Mouse (Mus musculus) heart, embryonic 14.5 days (tissue): ENCODE data around the gene Sufu. TPM values are rescaled to one million over a fixed set of nuclear protein-coding genes. Genes with fewer than 3 reads are reported as not detected.

ENCODE experiments used
- ATAC-seq: fragments of 200-750 bp; cut with Nextera tagmentation; 2 replicates; pipeline ENCODE4 v1.8.0; 2017; ENCODE audit warnings: low read depth, moderate TSS enrichment; ENCODE audit not compliant: insufficient number of reproducible peaks, insufficient read depth, low FRiP score
- H3K27ac ChIP-seq, 2 experiments: fragments of 200-500 bp in 1 of 2; fragments of 300-500 bp in 1 of 2; sonication (generic) in 1 of 2; replicated peaks in 1 of 2; 2 replicates each; pipeline ENCODE4 v1.5.1; 2012 to 2014; ENCODE audit warnings: low read depth in 2 of 2, low read length in 2 of 2, control low read depth in 1 of 2, mild to moderate bottlenecking in 1 of 2, mixed read lengths in 1 of 2; ENCODE audit not compliant: control insufficient read depth in 1 of 2, insufficient read depth in 1 of 2
- H3K27me3 ChIP-seq: fragments of 300-500 bp; sonication (generic); 2 replicates; pipeline ENCODE4 v1.6.1; 2014; ENCODE audit warnings: mild to moderate bottlenecking, low read length, control low read depth; ENCODE audit not compliant: control insufficient read depth, insufficient read depth
- H3K36me3 ChIP-seq: fragments of 300-500 bp; sonication (generic); 2 replicates; pipeline ENCODE4 v1.6.1; 2014; ENCODE audit warnings: mild to moderate bottlenecking, control low read depth, low read length, mixed read lengths; ENCODE audit not compliant: control insufficient read depth, insufficient read depth
- H3K4me1 ChIP-seq, 2 experiments: fragments of 200-500 bp in 1 of 2; fragments of 300-500 bp in 1 of 2; sonication (generic) in 1 of 2; 2 replicates each; pipeline ENCODE4 v1.6.1; 2012 to 2014; ENCODE audit warnings: low read length in 2 of 2, control low read depth in 1 of 2, mixed read lengths in 1 of 2; ENCODE audit not compliant: control insufficient read depth in 2 of 2, insufficient read depth in 2 of 2
- H3K4me2 ChIP-seq: fragments of 300-500 bp; sonication (generic); 2 replicates; pipeline ENCODE4 v1.6.1; 2014; ENCODE audit warnings: mild to moderate bottlenecking, low read length
- H3K4me3 ChIP-seq, 2 experiments: fragments of 200-500 bp in 1 of 2; fragments of 300-500 bp in 1 of 2; sonication (generic) in 1 of 2; 2 replicates each; pipeline ENCODE4 v1.5.1; 2012 to 2014; ENCODE audit warnings: low read length in 2 of 2, mild to moderate bottlenecking in 2 of 2, control low read depth in 1 of 2, low read depth in 1 of 2, moderate library complexity in 1 of 2; ENCODE audit not compliant: control insufficient read depth in 1 of 2, insufficient read depth in 1 of 2
- H3K9ac ChIP-seq: fragments of 300-500 bp; sonication (generic); 2 replicates; pipeline ENCODE4 v1.6.1; 2014; ENCODE audit warnings: mild to moderate bottlenecking, low read length
- H3K9me3 ChIP-seq: fragments of 300-500 bp; sonication (generic); 2 replicates; pipeline ENCODE4 v1.6.1; 2016; ENCODE audit warnings: low read length, control low read depth; ENCODE audit not compliant: control insufficient read depth
- WGBS: fragments of 180-500 bp; shearing (Covaris S2); extraction: QIAGEN DNeasy Blood & Tissue Kit; methylation state at CpG from one replicate; pipeline ENCODE4 v1.1.7; 2014; 5-methylcytosine and 5-hydroxymethylcytosine counted together
- polyA plus RNA-seq: library from polyadenylated mRNA; unstranded; fragments of >200 nt; fragmentation: Nextera tagmentation; extraction: Ambion mirVana; gene quantifications from 2 replicates; pipeline ENCODE4 v1.2.1, GENCODE M21; 2014

The Sufu gene
- polyA plus RNA-seq, 1 experiment from 2014 or later, result 18.8 TPM

DNA sequence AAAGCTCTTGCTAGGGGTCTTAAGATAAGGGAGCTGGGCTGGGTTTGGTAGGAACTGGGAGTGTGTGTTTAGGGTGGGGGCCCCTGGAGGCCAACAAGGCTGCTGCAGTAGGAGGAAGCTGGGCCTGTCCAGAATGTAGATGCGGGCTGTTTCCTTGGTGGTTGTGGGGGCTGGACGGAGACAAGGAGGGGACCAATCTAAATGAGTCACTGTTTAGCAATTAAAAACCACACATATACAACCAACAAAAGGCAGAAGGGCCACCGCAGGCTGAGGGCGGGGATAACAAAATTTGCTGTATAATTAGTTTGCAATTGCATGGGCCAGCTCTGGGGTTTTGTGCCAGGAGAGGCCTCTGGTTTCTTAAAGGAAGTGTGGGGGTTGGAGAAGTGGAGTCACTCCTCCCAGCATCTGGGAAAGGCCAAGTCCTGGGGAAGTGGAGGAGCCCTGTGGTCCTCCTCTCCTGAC lies 107.4 kb downstream of the Sufu start:
- H3K36me3 ChIP-seq, result peaks cover 45% of the 10 kb centered on the region
- no peak; the same call in 1 of the 2 replicates for ATAC-seq
- peak overlapping the region; percentile 76 to 97 for H3K4me3 ChIP-seq
- H3K4me1 ChIP-seq, result peaks cover 39 to 48% of the 10 kb centered on the region in 2 experiments
- H3K27ac ChIP-seq, result peak overlapping the region; percentile 100
- peak overlapping the region; percentile 98 for H3K9ac ChIP-seq
- H3K4me2 ChIP-seq, result peak overlapping the region; percentile 92
- no peaks in the 10 kb centered on the region for H3K9me3 ChIP-seq
- 1% methylated on average over 4 of the region's 4 CpGs for WGBS
- no peaks in the 10 kb centered on the region for H3K27me3 ChIP-seq

DNA sequence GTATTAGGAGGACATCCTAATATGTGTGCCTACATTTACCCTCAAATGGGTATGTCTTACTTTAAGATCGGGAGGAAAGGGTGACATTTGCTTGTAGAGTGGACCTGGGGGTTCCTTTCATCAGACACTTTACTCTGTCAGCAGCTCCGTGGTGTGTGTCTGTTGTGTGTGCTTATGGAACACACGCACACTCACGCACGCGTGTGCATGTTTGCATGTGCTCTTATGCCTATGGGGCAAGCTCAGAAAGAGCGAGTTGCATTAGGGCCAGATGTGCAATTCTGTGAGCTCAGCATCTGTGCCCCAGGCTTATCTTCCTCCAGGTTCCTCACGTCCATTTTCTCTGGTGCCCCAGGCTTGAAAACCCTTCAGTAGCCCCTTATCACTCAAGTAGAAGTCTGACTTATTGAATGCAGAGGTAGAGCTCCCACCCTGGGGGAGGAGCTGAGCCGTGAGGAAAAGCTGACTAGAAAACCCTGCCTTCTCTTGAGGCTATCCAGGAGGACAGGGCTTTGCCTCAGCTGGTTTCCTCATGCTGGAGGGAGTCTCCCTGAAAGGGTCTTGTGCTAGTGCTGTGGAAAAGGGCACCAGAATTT lies 108.2 kb downstream of the Sufu start:
- peak overlapping the region; percentile 98 for H3K9ac ChIP-seq
- H3K36me3 ChIP-seq, result peaks cover 51% of the 10 kb centered on the region
- H3K4me3 ChIP-seq, result peak overlapping the region; percentile 76 to 97
- H3K4me1 ChIP-seq, result peaks cover 40 to 56% of the 10 kb centered on the region in 2 experiments
- WGBS, result 22% methylated on average over 9 of the region's 9 CpGs
- H3K27ac ChIP-seq, result peak overlapping the region; percentile 100
- H3K9me3 ChIP-seq, result no peaks in the 10 kb centered on the region
- no peaks in the 10 kb centered on the region for H3K27me3 ChIP-seq
- no peak for ATAC-seq
- peak overlapping the region; percentile 92 for H3K4me2 ChIP-seq

DNA sequence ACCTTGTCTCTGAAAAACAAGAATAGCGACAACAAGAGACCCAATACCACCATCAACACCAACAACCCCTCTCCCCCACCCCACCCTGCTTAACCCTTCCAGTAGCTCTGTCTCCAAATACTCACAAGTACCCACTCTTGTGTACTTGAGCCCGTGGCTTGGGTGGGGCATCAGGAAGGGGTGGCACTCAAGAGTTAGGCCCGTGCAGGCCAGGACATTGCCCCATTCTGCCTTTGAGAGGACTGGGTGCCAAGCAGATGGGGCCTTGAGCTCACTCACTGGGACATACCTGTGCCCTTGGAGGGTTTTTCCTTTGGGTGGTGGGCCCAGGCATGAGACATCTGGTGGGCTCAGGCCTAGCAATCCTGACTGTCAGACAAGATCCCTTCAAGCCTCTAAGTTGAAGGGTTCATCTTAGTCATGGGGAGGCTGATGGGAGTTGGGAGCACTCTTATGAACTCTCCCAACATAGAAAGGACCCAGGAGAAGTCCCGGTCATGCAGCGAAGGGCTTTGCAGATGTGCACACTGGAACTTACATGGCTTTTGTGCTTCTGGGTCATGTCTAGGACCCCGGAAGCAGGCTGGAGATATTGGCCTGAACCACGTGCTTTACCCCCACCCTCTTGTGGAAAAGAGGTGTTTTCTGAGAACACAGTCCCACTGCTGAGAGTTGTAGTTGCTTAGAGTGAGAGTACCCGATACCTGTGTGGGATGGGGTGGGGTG lies 109.1 kb downstream of the Sufu start:
- peak overlapping the region; percentile 98 for H3K9ac ChIP-seq
- H3K4me1 ChIP-seq, result peaks cover 44 to 65% of the 10 kb centered on the region in 2 experiments
- H3K4me2 ChIP-seq, result peak overlapping the region; percentile 92
- H3K4me3 ChIP-seq, result peak overlapping the region in 1 of 2 experiments; percentile 97; a peak in 2 of 4 replicates
- no peaks in the 10 kb centered on the region for H3K27me3 ChIP-seq
- H3K36me3 ChIP-seq, result peaks cover 56% of the 10 kb centered on the region
- H3K27ac ChIP-seq, result peak overlapping the region in 1 of 2 experiments; percentile 100; a peak in 3 of 4 replicates
- H3K9me3 ChIP-seq, result no peaks in the 10 kb centered on the region
- ATAC-seq, result no peak
- 68% methylated on average over 8 of the region's 8 CpGs for WGBS

DNA sequence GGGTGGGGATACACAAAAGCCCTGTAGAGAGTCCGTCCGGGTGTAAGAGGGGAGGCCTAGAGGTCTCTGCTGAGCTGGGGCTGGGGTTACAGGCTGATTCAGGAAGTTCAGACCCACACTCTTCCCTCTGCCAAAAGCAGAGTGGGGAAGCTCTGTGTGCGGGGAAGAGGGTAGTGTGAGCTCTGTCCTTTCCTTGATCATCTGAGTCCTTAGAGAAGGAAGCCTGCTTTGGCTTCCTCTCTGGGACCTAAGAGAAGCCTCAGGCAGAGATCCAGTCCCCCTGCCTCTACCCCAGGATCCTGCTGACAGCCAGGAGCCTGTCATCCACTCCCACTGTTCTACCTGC lies 109.6 kb downstream of the Sufu start:
- H3K36me3 ChIP-seq, result peaks cover 61% of the 10 kb centered on the region
- H3K27me3 ChIP-seq, result no peaks in the 10 kb centered on the region
- peaks cover 46 to 69% of the 10 kb centered on the region in 2 experiments for H3K4me1 ChIP-seq
- no peaks in the 10 kb centered on the region for H3K9me3 ChIP-seq
- ATAC-seq, result no peak
- H3K9ac ChIP-seq, result peak overlapping the region; percentile 98
- 58% methylated on average over 3 of the region's 3 CpGs for WGBS
- H3K27ac ChIP-seq, result 0 out of 4 replicates have a peak overlapping the region, but pooled peaks of 1 of the 2 experiments have one; percentile 100
- H3K4me3 ChIP-seq, result peak overlapping the region in 1 of 2 experiments; percentile 97; a peak in 1 of 4 replicates
- peak overlapping the region; percentile 92 for H3K4me2 ChIP-seq

- 79% methylated on average over 8 of the region's 8 CpGs for WGBS
- no peaks in the 10 kb centered on the region for H3K9me3 ChIP-seq
- H3K27me3 ChIP-seq, result no peaks in the 10 kb centered on the region
- H3K4me2 ChIP-seq, result peak overlapping the region; percentile 92; the same call in 1 of the 2 replicates
- H3K4me1 ChIP-seq, result peaks cover 47 to 74% of the 10 kb centered on the region in 2 experiments
- peak overlapping the region; percentile 31 for H3K9ac ChIP-seq
- 0 out of 4 replicates have a peak overlapping the region, but pooled peaks of 1 of the 2 experiments have one; percentile 24 for H3K27ac ChIP-seq
- no peak for ATAC-seq
- no peak overlapping the region for H3K4me3 ChIP-seq
- H3K36me3 ChIP-seq, result peaks cover 69% of the 10 kb centered on the region
Measured at GRCm38 (mm10) chr19:46507181-46507581, 110.5 kb downstream of the Sufu start.

- peaks cover 76% of the 10 kb centered on the region for H3K36me3 ChIP-seq
- no peak for ATAC-seq
- WGBS, result 72% methylated on average over 1 of the region's 1 CpGs
- H3K4me1 ChIP-seq, result peaks cover 47 to 74% of the 10 kb centered on the region in 2 experiments
- no peak overlapping the region for H3K4me3 ChIP-seq
- no peak overlapping the region for H3K9ac ChIP-seq
- no peak overlapping the region for H3K27ac ChIP-seq
- H3K9me3 ChIP-seq, result no peaks in the 10 kb centered on the region
- no peaks in the 10 kb centered on the region for H3K27me3 ChIP-seq
- no peak overlapping the region for H3K4me2 ChIP-seq
Measured at GRCm38 (mm10) chr19:46507806-46508205, 111.1 kb downstream of the Sufu start.

DNA sequence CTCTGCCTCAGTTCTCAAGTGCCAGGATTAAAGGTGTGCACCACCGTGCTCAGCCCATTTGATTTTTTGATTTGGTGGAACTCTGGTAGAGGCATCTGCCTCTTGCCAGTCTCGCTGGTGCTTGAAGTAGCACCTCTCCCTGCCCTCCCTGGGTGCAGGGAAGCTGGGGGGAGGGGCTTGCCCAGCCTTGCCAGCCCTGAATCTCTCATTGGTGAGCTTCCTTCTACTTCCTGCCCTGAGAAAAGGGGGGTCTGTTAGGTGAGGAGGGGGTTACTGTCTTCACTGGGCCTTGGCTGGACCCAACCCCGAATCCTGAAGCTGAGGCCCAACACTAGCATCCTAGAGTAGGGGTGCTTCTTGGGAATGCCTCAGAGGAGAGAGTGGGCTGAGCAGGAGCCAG lies 112.0 kb downstream of the Sufu start:
- H3K9me3 ChIP-seq, result no peaks in the 10 kb centered on the region
- H3K36me3 ChIP-seq, result peaks cover 85% of the 10 kb centered on the region
- WGBS, result 78% methylated on average over 3 of the region's 3 CpGs
- H3K9ac ChIP-seq, result no peak overlapping the region
- H3K4me2 ChIP-seq, result no peak overlapping the region
- peaks cover 47 to 74% of the 10 kb centered on the region in 2 experiments for H3K4me1 ChIP-seq
- H3K27me3 ChIP-seq, result no peaks in the 10 kb centered on the region
- no peak for ATAC-seq
- H3K4me3 ChIP-seq, result no peak overlapping the region
- 0 out of 4 replicates have a peak overlapping the region, but pooled peaks of 1 of the 2 experiments have one; percentile 7 for H3K27ac ChIP-seq
